Mouse (Mus musculus) forebrain, embryonic 13.5 days (tissue): ENCODE results near the gene Lpcat2. TPM values are rescaled to one million over a fixed set of nuclear protein-coding genes. Genes with fewer than 3 reads are reported as not detected.

ENCODE experiments used
- ATAC-seq: fragments of 200-750 bp; cut with Nextera tagmentation; 2 replicates; pipeline ENCODE4 v1.8.0; 2017
- H3K27ac ChIP-seq: fragments of 300-500 bp; sonication (generic); 2 replicates; pipeline ENCODE4 v1.5.1; 2015; ENCODE audit warnings: inconsistent platforms, mild to moderate bottlenecking, moderate library complexity
- H3K27me3 ChIP-seq: fragments of 300-500 bp; sonication (generic); 2 replicates; pipeline ENCODE4 v1.6.1; 2015; ENCODE audit warnings: mild to moderate bottlenecking, inconsistent platforms
- H3K36me3 ChIP-seq: fragments of 300-500 bp; sonication (generic); 2 replicates; pipeline ENCODE4 v1.6.1; 2015; ENCODE audit warnings: mild to moderate bottlenecking, inconsistent platforms; ENCODE audit not compliant: poor library complexity, severe bottlenecking
- H3K4me1 ChIP-seq: fragments of 300-500 bp; sonication (generic); 2 replicates; pipeline ENCODE4 v1.6.1; 2015; ENCODE audit warnings: inconsistent platforms
- H3K4me2 ChIP-seq: fragments of 300-500 bp; sonication (generic); 2 replicates; pipeline ENCODE4 v1.6.1; 2015; ENCODE audit warnings: inconsistent platforms, mild to moderate bottlenecking, moderate library complexity
- H3K4me3 ChIP-seq: fragments of 300-500 bp; sonication (generic); 2 replicates; pipeline ENCODE4 v1.5.1; 2015; ENCODE audit warnings: mild to moderate bottlenecking, inconsistent platforms
- H3K9ac ChIP-seq: fragments of 300-500 bp; sonication (generic); 2 replicates; pipeline ENCODE4 v1.6.1; 2015; ENCODE audit warnings: mild to moderate bottlenecking, inconsistent platforms
- H3K9me3 ChIP-seq: fragments of 300-500 bp; sonication (generic); replicated peaks from 2 replicates; pipeline ENCODE4 v1.6.1; 2016; ENCODE audit warnings: inconsistent platforms
- WGBS: fragments of 180-500 bp; shearing (Covaris S2); methylation state at CpG from one replicate; pipeline ENCODE4 v1.1.7; 2015; 5-methylcytosine and 5-hydroxymethylcytosine counted together
- polyA plus RNA-seq: library from polyadenylated mRNA; unstranded; fragments of >200 nt; fragmentation: Nextera tagmentation; extraction: Ambion mirVana; gene quantifications from 2 replicates; pipeline ENCODE4 v1.2.1, GENCODE M21; 2015

Gene Lpcat2
- polyA plus RNA-seq, result 4.1 and 4.6 TPM in 2 replicates

DNA sequence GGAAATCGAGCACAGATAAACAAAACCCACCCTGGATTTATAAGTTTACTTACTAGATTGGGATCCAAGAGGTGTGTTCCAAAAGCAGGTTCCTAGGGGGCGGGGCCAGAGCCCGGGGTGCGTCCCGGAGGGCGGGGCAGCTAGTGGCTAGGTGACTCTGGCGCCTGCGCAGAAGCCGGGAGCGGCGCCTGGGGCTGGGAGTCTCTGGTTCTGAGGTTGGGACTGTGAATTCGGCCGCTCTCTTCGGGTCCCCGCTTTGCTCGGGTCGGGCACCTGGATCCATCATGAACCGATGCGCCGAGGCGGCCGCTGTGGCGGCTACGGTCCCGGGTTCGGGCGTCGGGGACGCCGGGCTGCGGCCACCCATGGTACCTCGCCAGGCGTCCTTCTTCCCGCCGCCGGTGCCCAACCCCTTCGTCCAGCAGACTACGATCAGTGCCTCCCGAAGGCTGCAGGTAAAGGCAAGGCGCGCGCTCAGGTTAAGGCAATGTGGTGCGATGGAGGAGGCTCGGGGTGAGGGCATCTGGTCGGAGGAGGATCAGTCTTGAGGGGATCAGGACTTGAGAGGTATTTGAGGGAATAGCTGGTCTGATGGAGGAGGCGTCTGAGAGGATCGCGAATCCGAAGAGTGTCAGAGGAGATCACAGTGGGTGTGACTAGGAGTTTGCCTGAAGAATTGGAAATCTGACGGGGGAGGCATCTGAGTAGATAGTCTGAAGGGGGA, at the start of gene Lpcat2:
Gene Lpcat2, plus strand, starts transcription at position 169 of the 724 bp plus-strand sequence.
- Histone ChIP-seq H3K27ac (no peak within 1 kb of the TSS), H3K4me3 (peak within 1 kb of the TSS; percentile 70), H3K4me1 (0 out of 2 replicates have a peak, but pooled peaks cover 5% of the 10 kb centered on the region), H3K9ac (peak within 1 kb of the TSS; percentile 81), H3K9me3 (no peaks in the 10 kb centered on the region), H3K27me3 (peaks cover 16% of the 10 kb centered on the region; the same call in 1 of the 2 replicates), H3K36me3 (no peaks in the 10 kb centered on the region), H3K4me2 (peak within 1 kb of the TSS; percentile 76)
- ATAC-seq, result peak; percentile 81
- under 1% methylated on average over 48 of the region's 50 CpGs for WGBS

DNA sequence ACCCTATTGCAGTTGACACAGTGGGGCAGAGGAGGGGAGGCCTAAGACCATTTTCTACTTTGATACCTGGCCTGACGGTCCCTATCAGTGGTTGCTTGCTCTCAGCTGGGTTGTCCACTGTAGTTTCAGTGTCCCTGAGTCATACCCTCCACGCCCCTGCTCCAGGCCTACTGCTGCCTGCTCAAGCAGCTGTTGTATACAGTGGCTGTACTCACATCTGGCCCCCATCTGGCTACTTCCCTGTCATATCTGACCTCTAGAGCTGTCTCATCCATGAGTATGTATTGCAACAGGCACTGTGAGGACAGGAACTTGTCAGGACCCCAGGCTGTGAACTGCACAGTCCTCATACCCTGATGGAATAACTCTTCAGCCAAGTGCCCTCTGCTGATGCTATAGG, 42.4 kb upstream of the Lpcat2 start:
- no peaks in the 10 kb centered on the region for H3K27me3 ChIP-seq
- H3K9ac ChIP-seq, result no peak overlapping the region
- no peaks in the 10 kb centered on the region for H3K4me1 ChIP-seq
- no peak for ATAC-seq
- no peak overlapping the region for H3K27ac ChIP-seq
- H3K4me3 ChIP-seq, result no peak overlapping the region
- WGBS, result 97% methylated on average over 2 of the region's 2 CpGs
- no peak overlapping the region for H3K4me2 ChIP-seq
- no peaks in the 10 kb centered on the region for H3K36me3 ChIP-seq
- no peaks in the 10 kb centered on the region for H3K9me3 ChIP-seq

DNA sequence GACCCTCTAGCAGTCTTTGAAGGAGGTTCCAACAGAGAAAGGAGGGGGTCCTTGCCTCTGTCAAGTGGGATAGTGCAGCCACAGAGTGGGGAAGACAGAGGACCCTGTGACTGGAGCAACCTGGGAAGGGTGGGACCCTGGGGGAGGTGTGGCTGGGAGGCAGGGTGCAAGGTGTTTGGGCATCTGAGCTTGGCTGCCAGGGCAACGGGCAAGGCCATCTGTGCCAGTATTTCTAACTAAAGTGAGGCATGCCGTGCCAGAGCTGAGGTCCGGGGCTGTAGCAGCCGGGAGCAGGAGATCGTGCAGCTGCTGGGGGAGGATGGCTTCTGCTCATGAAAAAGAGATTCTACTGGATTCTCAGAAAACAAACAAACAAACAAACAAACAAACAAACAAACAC, 39.5 kb upstream of the Lpcat2 start:
- no peak overlapping the region for H3K9ac ChIP-seq
- 68% methylated on average over 5 of the region's 5 CpGs for WGBS
- H3K4me1 ChIP-seq, result no peaks in the 10 kb centered on the region
- H3K9me3 ChIP-seq, result no peaks in the 10 kb centered on the region
- ATAC-seq, result no peak
- H3K27me3 ChIP-seq, result no peaks in the 10 kb centered on the region
- no peaks in the 10 kb centered on the region for H3K36me3 ChIP-seq
- no peak overlapping the region for H3K4me3 ChIP-seq
- H3K27ac ChIP-seq, result no peak overlapping the region
- no peak overlapping the region for H3K4me2 ChIP-seq

DNA sequence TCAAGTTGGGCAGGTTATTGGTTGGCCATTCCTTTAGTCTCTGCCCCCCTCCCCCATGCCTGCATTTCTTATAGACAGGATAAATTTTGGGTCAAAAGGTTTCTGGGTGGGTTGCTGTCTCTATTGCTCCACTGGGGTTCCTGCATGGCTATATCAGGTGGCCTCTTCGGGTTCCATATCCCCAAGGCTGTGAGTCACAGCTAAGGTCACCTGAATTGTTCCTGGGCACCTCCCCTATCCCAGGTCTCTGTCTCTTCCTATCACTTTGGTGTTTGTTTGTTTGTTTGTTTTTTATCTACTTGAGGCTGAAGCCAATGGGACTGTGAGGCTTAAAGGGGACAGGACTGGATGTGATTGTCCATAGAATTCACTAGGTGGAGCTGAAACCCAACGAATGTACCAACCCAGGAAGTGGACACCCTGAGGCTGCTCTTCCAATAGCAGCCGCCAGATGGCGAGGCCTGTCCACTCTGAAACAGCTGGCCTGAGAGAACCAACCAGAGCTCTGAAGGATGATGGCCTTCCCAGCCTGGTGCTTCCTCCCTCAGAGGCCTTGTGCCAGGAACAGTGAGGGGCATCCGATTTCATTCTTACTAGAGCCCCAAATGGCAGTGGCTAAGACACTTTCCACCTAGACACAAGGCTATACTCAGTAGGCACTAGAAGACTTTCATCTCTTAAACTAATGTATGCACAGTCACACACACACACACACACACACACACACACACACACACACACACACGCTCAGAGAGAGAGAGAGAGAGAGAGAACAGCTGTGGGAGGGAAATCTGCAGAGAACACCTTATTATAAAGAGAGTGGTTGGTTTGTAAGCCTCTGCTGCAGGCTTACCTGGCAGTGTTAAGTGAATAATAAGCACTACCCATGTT, 37.0 kb upstream of the Lpcat2 start:
- H3K36me3 ChIP-seq, result no peaks in the 10 kb centered on the region
- 15% methylated on average over 5 of the region's 6 CpGs for WGBS
- no peak overlapping the region for H3K4me3 ChIP-seq
- H3K27me3 ChIP-seq, result no peaks in the 10 kb centered on the region
- no peak overlapping the region for H3K9ac ChIP-seq
- no peak overlapping the region for H3K27ac ChIP-seq
- ATAC-seq, result peak; percentile 90
- H3K4me2 ChIP-seq, result no peak overlapping the region
- no peaks in the 10 kb centered on the region for H3K4me1 ChIP-seq
- H3K9me3 ChIP-seq, result no peaks in the 10 kb centered on the region

DNA sequence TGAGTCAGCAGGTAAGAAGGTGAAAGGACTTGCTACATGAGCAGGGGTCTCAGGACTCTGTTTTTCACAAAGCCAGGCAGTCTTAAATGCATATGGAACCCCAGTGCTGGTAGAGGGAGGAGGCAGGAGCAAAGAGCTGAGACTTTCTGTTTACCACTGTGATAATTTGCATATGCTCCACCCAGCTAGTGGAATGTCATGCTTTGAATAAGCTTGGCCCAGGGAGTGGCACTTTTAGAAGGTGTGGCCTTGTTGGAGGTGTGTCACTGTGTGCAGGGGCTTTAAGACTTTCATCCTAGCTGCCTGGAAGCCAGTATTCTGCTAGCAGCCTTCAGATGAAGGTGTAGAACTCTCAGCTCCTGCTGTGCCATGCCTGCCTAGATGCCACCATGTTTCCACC, 34.0 kb upstream of the Lpcat2 start:
- H3K36me3 ChIP-seq, result no peaks in the 10 kb centered on the region
- H3K27ac ChIP-seq, result no peak overlapping the region
- no peak overlapping the region for H3K4me3 ChIP-seq
- no peak overlapping the region for H3K4me2 ChIP-seq
- ATAC-seq, result no peak
- no peak overlapping the region for H3K9ac ChIP-seq
- no peaks in the 10 kb centered on the region for H3K9me3 ChIP-seq
- no peaks in the 10 kb centered on the region for H3K4me1 ChIP-seq
- peaks cover 3% of the 10 kb centered on the region for H3K27me3 ChIP-seq

DNA sequence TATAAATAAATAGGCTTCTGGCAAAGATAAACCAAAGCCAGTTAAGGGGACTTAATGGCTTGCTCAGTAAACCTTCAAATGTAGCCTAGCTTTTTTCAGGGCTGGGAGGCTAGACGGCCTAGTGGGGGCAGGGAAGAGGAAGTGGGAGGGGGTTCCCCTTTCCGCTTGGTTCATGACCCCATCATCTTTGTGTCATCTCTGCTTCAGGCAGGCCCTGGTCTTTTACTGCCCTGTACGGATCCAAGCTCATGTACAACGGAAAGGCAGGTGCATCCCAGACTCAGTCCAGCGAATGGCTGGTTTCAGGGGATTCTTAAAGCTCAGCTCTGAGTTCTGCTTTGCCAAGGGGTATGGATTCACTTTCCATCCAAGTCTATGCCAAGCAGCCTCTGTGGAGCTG, 32.8 kb upstream of the Lpcat2 start:
- Histone ChIP-seq H3K4me3 (no peak overlapping the region), H3K9me3 (no peaks in the 10 kb centered on the region), H3K9ac (no peak overlapping the region), H3K27me3 (peaks cover 14% of the 10 kb centered on the region), H3K36me3 (no peaks in the 10 kb centered on the region), H3K4me2 (no peak overlapping the region), H3K27ac (no peak overlapping the region), H3K4me1 (peaks cover 5% of the 10 kb centered on the region)
- ATAC-seq, result no peak
- WGBS, result 87% methylated on average over 5 of the region's 5 CpGs

DNA sequence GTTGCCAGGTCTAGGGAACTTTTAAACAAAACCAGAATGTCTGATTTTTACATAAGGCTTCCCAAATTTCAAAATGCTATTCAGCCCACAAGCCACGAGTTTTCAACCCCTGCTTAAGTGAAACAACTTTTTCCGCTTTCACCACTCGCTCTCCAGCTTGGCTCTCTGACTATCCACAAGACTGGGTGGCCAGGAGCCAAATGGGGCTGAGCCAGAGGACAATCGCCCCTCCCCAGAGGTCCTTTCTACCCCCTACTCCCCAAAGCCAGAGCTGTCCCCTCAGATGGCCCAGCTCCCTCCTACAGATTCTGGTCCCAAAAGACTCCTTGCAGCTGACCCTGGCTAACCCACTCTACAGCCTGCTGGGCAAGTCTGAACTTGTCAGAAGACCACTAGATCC, 29.1 kb upstream of the Lpcat2 start:
- Histone ChIP-seq H3K4me1 (peaks cover 16% of the 10 kb centered on the region), H3K9ac (no peak overlapping the region), H3K27me3 (peaks cover 24% of the 10 kb centered on the region), H3K4me3 (no peak overlapping the region), H3K27ac (no peak overlapping the region), H3K4me2 (no peak overlapping the region), H3K36me3 (no peaks in the 10 kb centered on the region), H3K9me3 (no peaks in the 10 kb centered on the region)
- 75% methylated on average over 4 of the region's 4 CpGs for WGBS
- no peak for ATAC-seq

DNA sequence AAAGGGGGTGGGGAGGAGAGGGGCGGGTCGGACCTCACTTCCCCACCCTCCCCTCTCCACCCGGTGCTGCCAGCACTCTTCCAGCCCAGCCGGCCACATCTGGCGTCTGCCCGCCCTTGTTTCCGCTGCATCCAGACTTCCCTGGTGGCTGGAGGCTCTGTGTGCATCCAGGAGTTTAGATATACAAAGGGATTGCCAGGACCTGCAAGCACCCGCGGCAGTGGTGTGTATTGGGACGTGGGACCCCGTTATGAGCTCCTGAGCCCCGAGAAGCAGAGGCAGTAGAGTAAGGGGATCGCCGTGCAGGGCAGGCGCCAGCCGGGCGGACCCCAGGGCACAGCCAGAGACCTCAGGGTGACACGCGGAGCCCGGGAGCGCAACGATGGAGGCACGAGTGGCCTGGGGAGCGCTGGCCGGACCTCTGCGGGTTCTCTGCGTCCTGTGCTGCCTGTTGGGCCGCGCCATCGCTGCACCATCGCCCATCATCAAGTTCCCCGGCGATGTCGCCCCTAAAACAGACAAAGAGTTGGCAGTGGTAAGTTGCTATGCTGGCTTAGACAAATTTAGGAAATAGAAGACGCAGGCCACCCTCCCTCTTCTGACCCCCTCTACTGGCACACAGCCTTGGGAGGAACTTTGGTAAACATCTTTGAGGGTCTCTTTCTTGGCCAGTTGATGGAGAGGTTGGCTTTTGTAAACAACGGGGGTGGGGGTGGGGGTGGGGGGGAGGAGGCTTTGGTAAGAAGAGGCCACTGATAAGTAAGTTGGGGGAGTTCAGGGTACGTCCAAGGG, 27.7 kb upstream of the Lpcat2 start, which contains the start of gene Mmp2:
Gene Mmp2, plus strand, starts transcription at position 49 of the 792 bp plus-strand sequence.
- ATAC-seq, result peak; percentile 53; the same call in 1 of the 2 replicates
- 3% methylated on average over 37 of the region's 37 CpGs for WGBS
- peaks cover 16% of the 10 kb centered on the region for H3K4me1 ChIP-seq
- peak within 1 kb of the TSS; percentile 37 for H3K4me3 ChIP-seq
- no peaks in the 10 kb centered on the region for H3K9me3 ChIP-seq
- H3K36me3 ChIP-seq, result no peaks in the 10 kb centered on the region
- no peak within 1 kb of the TSS for H3K27ac ChIP-seq
- peak within 1 kb of the TSS; percentile 63 for H3K9ac ChIP-seq
- H3K4me2 ChIP-seq, result peak within 1 kb of the TSS; percentile 66
- H3K27me3 ChIP-seq, result peaks cover 24% of the 10 kb centered on the region

DNA sequence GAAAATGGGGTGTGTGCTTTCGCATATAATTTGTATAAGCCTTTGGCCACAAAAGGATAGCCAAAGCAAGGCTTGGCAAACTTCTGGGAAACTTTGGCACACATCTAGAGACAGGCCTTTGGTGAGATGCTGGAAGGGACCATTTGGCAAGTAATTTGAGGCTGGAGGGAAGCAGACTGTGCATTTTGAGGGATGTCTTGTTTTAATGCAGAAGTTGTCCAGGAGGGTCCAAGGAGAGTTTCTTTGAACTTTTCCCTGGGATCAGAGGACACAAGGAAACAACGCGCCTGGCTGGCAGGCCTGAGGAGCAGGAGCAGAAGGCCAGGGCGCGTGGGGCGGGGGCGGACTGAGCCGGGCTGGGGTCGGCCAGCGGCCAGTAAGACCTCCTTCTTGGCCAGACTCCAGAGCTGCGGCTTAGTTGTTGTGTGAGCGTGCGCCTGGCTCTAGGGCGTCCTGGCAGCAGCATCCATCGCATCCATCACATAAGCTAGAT, 26.8 kb upstream of the Lpcat2 start:
- H3K36me3 ChIP-seq, result no peaks in the 10 kb centered on the region
- 35% methylated on average over 15 of the region's 15 CpGs for WGBS
- H3K9me3 ChIP-seq, result no peaks in the 10 kb centered on the region
- peaks cover 24% of the 10 kb centered on the region for H3K27me3 ChIP-seq
- H3K4me3 ChIP-seq, result no peak overlapping the region
- H3K4me1 ChIP-seq, result peaks cover 16% of the 10 kb centered on the region
- H3K9ac ChIP-seq, result no peak overlapping the region
- ATAC-seq, result peak; percentile 74
- no peak overlapping the region for H3K27ac ChIP-seq
- H3K4me2 ChIP-seq, result peak overlapping the region; percentile 10; the same call in 1 of the 2 replicates

DNA sequence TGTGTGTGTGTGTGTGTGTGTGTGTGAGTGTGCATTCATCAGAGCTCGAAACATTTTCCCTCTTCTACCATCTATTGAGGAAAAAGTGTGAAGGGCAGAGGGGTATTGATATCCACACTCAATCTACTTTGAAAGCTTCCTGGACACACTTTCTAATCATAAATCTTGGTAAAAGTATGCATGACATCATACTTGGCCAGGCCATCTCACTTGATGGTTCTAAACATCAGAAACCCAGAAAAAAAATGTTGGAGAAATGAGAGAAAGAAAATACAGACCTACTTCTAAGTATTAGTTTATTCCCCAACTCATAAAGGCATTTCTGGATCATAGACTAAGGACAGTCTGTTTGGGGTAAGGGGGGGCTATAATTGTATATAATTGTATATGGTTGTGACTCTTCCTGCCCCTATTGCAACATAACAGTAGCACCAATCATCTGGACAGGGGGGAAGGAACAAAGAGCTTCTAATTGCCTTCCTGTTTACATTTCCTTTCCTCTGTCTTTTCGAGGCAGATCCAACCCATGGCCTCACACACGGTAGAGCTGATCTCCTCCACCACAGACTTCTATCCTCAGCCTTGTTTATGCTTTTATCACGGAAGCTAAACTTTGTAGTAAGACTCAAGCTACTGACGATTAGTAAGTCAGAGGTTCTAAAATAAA, 20.9 kb upstream of the Lpcat2 start:
- 79% methylated on average over 5 of the region's 5 CpGs for WGBS
- H3K36me3 ChIP-seq, result no peaks in the 10 kb centered on the region
- no peaks in the 10 kb centered on the region for H3K9me3 ChIP-seq
- H3K4me1 ChIP-seq, result no peaks in the 10 kb centered on the region
- ATAC-seq, result no peak
- no peak overlapping the region for H3K9ac ChIP-seq
- no peak overlapping the region for H3K4me3 ChIP-seq
- no peaks in the 10 kb centered on the region for H3K27me3 ChIP-seq
- H3K27ac ChIP-seq, result no peak overlapping the region
- H3K4me2 ChIP-seq, result no peak overlapping the region

DNA sequence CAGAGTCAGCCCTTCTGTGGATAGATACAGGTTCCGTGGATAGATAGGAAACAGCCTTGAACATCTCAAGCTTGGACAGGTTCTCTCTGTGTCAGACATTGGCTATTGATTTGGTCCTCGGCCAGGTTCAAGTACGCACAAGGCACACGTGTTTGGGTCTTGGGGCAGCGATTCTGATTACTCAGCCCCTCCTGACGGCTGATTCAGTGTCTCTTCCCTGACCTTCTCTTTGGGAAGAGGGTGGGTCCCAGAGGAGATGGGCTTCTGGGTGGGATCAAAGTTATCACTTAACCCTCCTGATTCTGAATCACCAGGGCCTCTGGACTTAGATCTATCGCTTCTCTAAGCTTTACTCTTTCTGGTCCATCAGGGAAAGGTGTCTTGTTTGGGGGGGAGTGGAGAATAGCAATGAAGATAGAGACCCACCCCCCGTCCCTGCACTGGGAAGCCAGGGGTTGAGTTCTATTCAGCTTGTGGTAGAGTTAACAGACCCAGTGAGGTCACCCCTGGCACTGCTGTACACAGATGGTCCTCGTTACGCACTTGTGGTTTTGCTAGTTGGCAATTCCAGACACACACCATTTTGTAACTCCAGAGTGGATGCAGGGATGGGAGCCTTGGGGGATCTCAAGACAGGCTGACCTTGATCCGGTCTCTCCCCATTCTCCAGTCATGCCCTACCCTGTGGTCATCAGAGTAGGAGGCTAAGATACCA, 20.2 kb upstream of the Lpcat2 start:
- ATAC-seq, result no peak
- 89% methylated on average over 11 of the region's 11 CpGs for WGBS

More for the DNA sequence above, 20.2 kb upstream of the Lpcat2 start:
- H3K4me1 ChIP-seq, result no peaks in the 10 kb centered on the region
- H3K4me3 ChIP-seq, result no peak overlapping the region
- no peak overlapping the region for H3K27ac ChIP-seq
- H3K27me3 ChIP-seq, result no peaks in the 10 kb centered on the region
- H3K36me3 ChIP-seq, result no peaks in the 10 kb centered on the region
- no peaks in the 10 kb centered on the region for H3K9me3 ChIP-seq
- H3K4me2 ChIP-seq, result no peak overlapping the region
- no peak overlapping the region for H3K9ac ChIP-seq
